Mouse (Mus musculus) embryonic fibroblast, embryonic 13.5 days (primary cell): Measurements from ENCODE around the gene Acvr1b. TPM values are rescaled to one million over a fixed set of nuclear protein-coding genes. Genes with fewer than 3 reads are reported as not detected.

ENCODE experiments used
- H3K27ac ChIP-seq: 2 replicates; pipeline ENCODE4 v1.5.1; 2012; ENCODE audit warnings: low read length, control low read depth, inconsistent platforms; ENCODE audit not compliant: insufficient read depth
- H3K4me1 ChIP-seq: 2 replicates; pipeline ENCODE4 v1.6.1; 2011; ENCODE audit warnings: low read length; ENCODE audit not compliant: control insufficient read depth, insufficient read depth
- H3K4me3 ChIP-seq: 2 replicates; pipeline ENCODE4 v1.5.1; 2011; ENCODE audit warnings: mild to moderate bottlenecking, control low read depth, low read length; ENCODE audit not compliant: insufficient read depth
- CTCF ChIP-seq: IDR thresholded peaks from 2 replicates; pipeline ENCODE4 v1.5.1; 2011; ENCODE audit warnings: mild to moderate bottlenecking, control low read depth, low read length, moderate library complexity, borderline replicate concordance; ENCODE audit not compliant: insufficient read depth
- POLR2A ChIP-seq: IDR thresholded peaks from 2 replicates; pipeline ENCODE4 v1.6.1; 2011; ENCODE audit warnings: low read depth, mild to moderate bottlenecking, control low read depth, low read length, moderate library complexity
- polyA plus RNA-seq: library from polyadenylated mRNA; stranded (reverse); fragments of >200 nt; gene quantifications from 2 replicates; pipeline ENCODE4 v1.2.4, GENCODE M21; 2011; ENCODE audit warnings: low read depth; ENCODE audit not compliant: missing spikeins, insufficient read length

Acvr1b gene
- polyA plus RNA-seq, 1 experiment, result 9.7 TPM

DNA sequence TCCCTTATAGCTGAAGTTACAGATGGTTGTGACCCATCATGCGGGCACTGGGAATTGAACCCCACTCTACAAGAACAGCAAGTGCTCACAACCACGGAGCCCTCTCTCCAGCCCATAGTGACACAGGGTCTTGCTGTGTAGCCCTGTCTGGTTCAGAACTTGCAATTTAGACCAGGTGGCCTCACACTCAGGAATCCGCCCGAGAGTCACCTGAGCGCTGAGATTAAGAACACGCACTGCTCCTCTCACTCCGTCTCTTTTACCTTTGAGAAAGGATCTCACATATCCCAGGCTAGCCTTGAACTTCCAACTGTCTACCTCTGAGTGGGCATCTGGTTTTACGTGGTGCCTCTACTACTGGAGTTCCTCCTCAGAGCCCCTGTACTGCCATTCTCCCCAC is 10.4 kb downstream of the Acvr1b start:
- peaks cover 14% of the 10 kb centered on the region; the same call in 1 of the 2 replicates for H3K4me1 ChIP-seq
- no peak overlapping the region for H3K27ac ChIP-seq
- no peak overlapping the region for H3K4me3 ChIP-seq
- TF ChIP-seq POLR2A, result no peak
- no peak for TF ChIP-seq CTCF

GRCm38 (mm10) chr15:101185549-101185948 is 11.7 kb downstream of the Acvr1b start:
- TF ChIP-seq POLR2A (no peak), CTCF (no peak)
- peaks cover 14% of the 10 kb centered on the region for H3K4me1 ChIP-seq
- no peak overlapping the region for H3K27ac ChIP-seq
- no peak overlapping the region for H3K4me3 ChIP-seq

GRCm38 (mm10) chr15:101187907-101188306 is 14.0 kb downstream of the Acvr1b start:
- Histone ChIP-seq H3K27ac (no peak overlapping the region), H3K4me3 (no peak overlapping the region), H3K4me1 (peaks cover 12% of the 10 kb centered on the region)
- TF ChIP-seq CTCF (no peak), POLR2A (no peak)

- Histone ChIP-seq H3K4me3 (no peak overlapping the region), H3K4me1 (peaks cover 9% of the 10 kb centered on the region), H3K27ac (no peak overlapping the region)
- no peak for TF ChIP-seq POLR2A
- TF ChIP-seq CTCF, result no peak
Observed at GRCm38 (mm10) chr15:101189981-101190761, 16.3 kb downstream of the Acvr1b start.

DNA sequence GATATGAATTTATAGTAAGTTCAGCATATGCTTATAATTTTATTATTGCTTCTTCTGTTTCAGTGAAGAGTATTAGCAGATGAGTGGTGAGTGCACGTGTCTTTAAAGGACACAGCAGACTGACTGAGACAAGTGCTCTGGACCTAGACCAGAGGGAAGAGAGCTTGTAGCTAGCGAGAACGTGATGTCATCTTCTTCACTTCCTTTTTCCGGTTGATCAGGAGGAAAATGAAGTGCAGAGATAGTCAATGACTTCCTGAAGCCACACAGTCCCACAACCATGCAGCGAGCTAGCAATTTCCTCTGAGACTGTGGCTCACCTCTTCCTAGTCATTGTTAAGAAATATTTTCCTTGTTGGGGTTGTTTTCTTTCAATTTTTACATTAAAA is 16.9 kb downstream of the Acvr1b start:
- no peak overlapping the region for H3K27ac ChIP-seq
- TF ChIP-seq CTCF (no peak), POLR2A (no peak)
- H3K4me3 ChIP-seq, result no peak overlapping the region
- H3K4me1 ChIP-seq, result peaks cover 9% of the 10 kb centered on the region

DNA sequence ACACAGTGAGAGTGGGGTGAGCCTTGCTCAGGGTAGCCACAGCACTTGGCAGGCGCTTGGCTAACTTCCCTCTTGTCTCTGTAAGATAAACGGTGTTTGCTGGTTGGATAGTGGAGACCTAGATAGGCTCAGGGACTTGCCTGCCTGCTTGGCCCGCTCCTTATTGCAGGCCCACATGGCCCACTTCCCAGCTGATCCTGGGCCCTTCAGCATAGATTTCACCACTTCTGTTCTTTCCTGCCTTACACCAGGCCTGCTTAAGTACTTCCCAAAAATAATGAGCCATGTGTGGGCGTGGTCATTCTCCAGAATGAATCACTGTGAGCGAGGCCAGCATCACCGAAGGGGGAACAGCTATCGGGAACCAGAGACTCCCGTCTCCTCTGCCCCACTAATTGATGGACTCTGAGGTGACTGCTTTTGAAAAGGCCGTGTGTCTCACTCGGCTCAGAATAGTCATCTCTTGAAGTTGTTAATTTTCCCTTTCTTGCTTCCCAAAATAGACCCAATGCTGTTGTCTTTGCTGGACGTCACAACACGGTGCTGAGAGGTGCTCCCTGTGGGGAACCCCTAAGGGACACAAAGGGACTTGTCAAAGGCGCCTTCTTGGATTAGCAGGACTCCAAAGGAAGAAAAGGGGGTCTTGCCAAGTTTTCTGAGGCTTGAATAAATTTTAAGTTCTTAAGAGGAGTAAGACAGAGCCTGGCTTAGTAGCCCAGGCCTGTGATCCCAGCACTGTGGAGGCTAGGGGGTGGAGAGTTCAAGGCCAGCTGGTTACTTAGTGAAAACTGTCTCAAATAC is 17.8 kb downstream of the Acvr1b start:
- no peak overlapping the region for H3K4me3 ChIP-seq
- peaks cover 9% of the 10 kb centered on the region for H3K4me1 ChIP-seq
- H3K27ac ChIP-seq, result peak overlapping the region; percentile 62
- TF ChIP-seq POLR2A, result peak; percentile 29; the same call in 1 of the 2 replicates
- no peak for TF ChIP-seq CTCF

- Histone ChIP-seq H3K4me1 (peaks cover 9% of the 10 kb centered on the region), H3K27ac (peak overlapping the region; percentile 48), H3K4me3 (no peak overlapping the region)
- TF ChIP-seq CTCF, result no peak
- no peak for TF ChIP-seq POLR2A
Observed at GRCm38 (mm10) chr15:101192260-101192640, 18.4 kb downstream of the Acvr1b start.

GRCm38 (mm10) chr15:101192651-101193050 is 18.8 kb downstream of the Acvr1b start:
- no peak for TF ChIP-seq POLR2A
- TF ChIP-seq CTCF, result no peak
- H3K4me1 ChIP-seq, result peaks cover 9% of the 10 kb centered on the region
- no peak overlapping the region for H3K4me3 ChIP-seq
- H3K27ac ChIP-seq, result no peak overlapping the region

DNA sequence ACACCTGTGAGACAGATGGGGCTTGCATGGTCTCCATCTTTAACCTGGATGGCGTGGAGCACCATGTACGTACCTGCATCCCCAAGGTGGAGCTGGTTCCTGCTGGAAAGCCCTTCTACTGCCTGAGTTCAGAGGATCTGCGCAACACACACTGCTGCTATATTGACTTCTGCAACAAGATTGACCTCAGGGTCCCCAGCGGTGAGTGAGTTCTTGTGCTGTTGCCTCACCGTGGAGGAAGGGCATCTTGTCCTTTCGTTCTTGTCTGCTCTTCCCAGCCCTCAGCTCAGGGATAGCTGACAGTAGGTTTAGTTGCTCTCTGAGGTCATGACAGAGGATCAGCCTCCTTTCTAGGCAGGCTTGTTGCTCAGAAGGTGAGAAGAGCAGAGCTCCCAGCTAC is 20.1 kb downstream of the Acvr1b start:
- Histone ChIP-seq H3K27ac (no peak overlapping the region), H3K4me1 (peaks cover 9% of the 10 kb centered on the region), H3K4me3 (no peak overlapping the region)
- TF ChIP-seq POLR2A (no peak), CTCF (no peak)
